Comparison of ENCODE assay signal across 8 mouse cellular contexts in the genomic region with DNA sequence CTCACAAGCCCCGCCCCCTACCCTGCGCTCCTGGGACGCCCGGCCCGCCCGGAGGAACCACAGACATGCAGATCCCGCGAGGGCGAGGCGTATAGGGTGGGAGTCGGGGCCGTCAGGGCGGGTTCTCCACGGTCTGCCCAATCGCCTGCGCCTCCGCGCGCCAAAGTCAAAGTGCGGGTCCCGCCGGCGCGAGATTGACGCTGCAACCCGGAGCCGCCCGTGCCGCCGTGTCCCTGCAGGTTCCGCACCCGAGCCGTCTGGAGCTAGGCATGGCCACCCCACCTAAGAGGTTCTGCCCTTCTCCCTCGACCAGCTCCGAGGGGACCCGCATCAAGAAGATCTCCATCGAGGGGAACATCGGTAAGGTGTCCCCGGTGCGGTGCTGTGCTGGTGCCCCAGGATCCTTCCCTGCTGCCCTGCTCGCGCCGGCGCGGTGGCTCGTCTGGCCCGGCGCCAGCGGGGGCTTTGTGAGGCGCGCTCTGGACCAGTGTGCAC. TPM values are rescaled to one million over a fixed set of nuclear protein-coding genes. Genes with fewer than 3 reads are reported as not detected.
A peak's percentile ranks its signal among the peaks of the same experiment; 100 is the strongest.
DNase-seq lines count a peak whose midpoint lies in the region; ATAC-seq and TF ChIP-seq lines count a peak whose summit lies in the region.

A gene (plus strand): TSS at position 10 of the 495 bp plus-strand sequence.

- peak within 1 kb of the TSS; percentile 73 for H3K9ac ChIP-seq in hindbrain, postnatal 0 days (replicated peaks; ENCODE audit: low read length)

- WGBS in hindbrain, postnatal 0 days, result under 1% methylated on average over 51 of the region's 51 CpGs

- H3K4me1 ChIP-seq in hindbrain, postnatal 0 days (ENCODE audit: insufficient read depth, low read length), result no peaks in the 10 kb centered on the region

- peak; percentile 99 for DNase-seq in R1 (ENCODE audit: low read depth, low spot score)
- peak; percentile 95 to 99 for DNase-seq in cerebellum, postnatal 36 days
- DNase-seq in frontal cortex, postnatal 36 days (ENCODE audit: low spot score in 2 of 2), result peak; percentile 95 to 96
- DNase-seq in hindbrain, postnatal 0 days (ENCODE audit: low spot score), result peak; percentile 97
- DNase-seq in left cerebral cortex, adult 8-10 months (ENCODE audit: low spot score in 2 of 2), result peak; percentile 85 to 97
- peak; percentile 97 for DNase-seq in right cerebral cortex, adult 18-20 months
- DNase-seq in urinary bladder, postnatal 36 days (ENCODE audit: low spot score in 2 of 2), result peak; percentile 96 to 98

- H3K9me3 ChIP-seq in hindbrain, postnatal 0 days (ENCODE audit: low read length), result no peaks in the 10 kb centered on the region

- TF ChIP-seq CTCF in hindbrain, postnatal 0 days (IDR thresholded peaks at IDR 0.05; ENCODE audit: low read depth), result no peak

- peak; percentile 100 for ATAC-seq in hindbrain, postnatal 0 days
- peak; percentile 87 for ATAC-seq in megakaryocyte, adult 5-6 weeks (ENCODE audit: poor library complexity, severe bottlenecking)

- H3K27me3 ChIP-seq in hindbrain, postnatal 0 days (ENCODE audit: insufficient read depth, low read length), result no peaks in the 10 kb centered on the region

- peak within 1 kb of the TSS; percentile 64 for H3K4me2 ChIP-seq in hindbrain, postnatal 0 days (ENCODE audit: low read depth, low read length)

- no peaks in the 10 kb centered on the region; the same call in 1 of the 2 replicates for H3K36me3 ChIP-seq in hindbrain, postnatal 0 days (ENCODE audit: insufficient read depth, low read length)

- H3K4me3 ChIP-seq in hindbrain, postnatal 0 days (ENCODE audit: low read length), result peak within 1 kb of the TSS; percentile 68

- H3K27ac ChIP-seq in hindbrain, postnatal 0 days, result peak within 1 kb of the TSS; percentile 84

RNA-seq across cellular contexts. Expression of the gene that starts here (rescaled TPM):
- total RNA-seq in hindbrain, postnatal 0 days (2014; rRNA removed), result 20.3 and 22.3 TPM in 2 replicates
- 29.7 and 31.5 TPM in 2 replicates for polyA plus RNA-seq in hindbrain, postnatal 0 days (2015; fragmentation: Nextera tagmentation; extraction: Ambion mirVana)
- total RNA-seq in left cerebral cortex, adult 8-10 months (2022), result 10 to 100 TPM; 14.5 to 15.2 (median 14.7) TPM
- total RNA-seq in megakaryocyte, adult 5-6 weeks (2015), result 120 and 142 TPM in 2 replicates
- total RNA-seq in megakaryocyte, adult 5-6 weeks (2017), result 62.9 and 65.5 TPM in 2 replicates

Comparison
In these comparisons a context has a peak if more than half of its experiments do, and no peak if none do; other contexts are left out.
1. Peak in every context shown above with its lines: DNase-seq, ATAC-seq, H3K4me3 ChIP-seq and H3K27ac ChIP-seq.